Mouse (Mus musculus): ENCODE results near the gene Cmah. TPM values are rescaled to one million over a fixed set of nuclear protein-coding genes. Genes with fewer than 3 reads are reported as not detected.

The Cmah gene
- polyA plus RNA-seq, 1 experiment from 2014 or later, result 0.27 TPM

- H3K27me3 ChIP-seq, result no peaks in the 10 kb centered on the region
- H3K9ac ChIP-seq, result no peak overlapping the region
- ATAC-seq (ENCODE audit: low FRiP score), result no peak
- H3K4me3 ChIP-seq, result no peak overlapping the region
- no peaks in the 10 kb centered on the region for H3K9me3 ChIP-seq (replicated peaks)
- WGBS, result 93% methylated on average over 4 of the region's 4 CpGs
- peaks cover 7% of the 10 kb centered on the region; the same call in 1 of the 2 replicates for H3K4me1 ChIP-seq
- H3K27ac ChIP-seq, result no peak overlapping the region
- H3K4me2 ChIP-seq (replicated peaks), result no peak overlapping the region
- H3K36me3 ChIP-seq, result no peaks in the 10 kb centered on the region
Measured at GRCm38 (mm10) chr13:24488526-24489070, 161.4 kb downstream of the Cmah start.

GRCm38 (mm10) chr13:24489515-24489914 is 162.3 kb downstream of the Cmah start:
- no peaks in the 10 kb centered on the region for H3K36me3 ChIP-seq
- H3K4me2 ChIP-seq (replicated peaks), result no peak overlapping the region
- no peak overlapping the region for H3K9ac ChIP-seq
- WGBS, result 92% methylated on average over 3 of the region's 3 CpGs
- H3K27me3 ChIP-seq, result no peaks in the 10 kb centered on the region
- no peak overlapping the region for H3K4me3 ChIP-seq
- peaks cover 7% of the 10 kb centered on the region; the same call in 1 of the 2 replicates for H3K4me1 ChIP-seq
- no peaks in the 10 kb centered on the region for H3K9me3 ChIP-seq (replicated peaks)
- ATAC-seq (ENCODE audit: low FRiP score), result no peak
- no peak overlapping the region for H3K27ac ChIP-seq

- no peak overlapping the region for H3K9ac ChIP-seq
- no peaks in the 10 kb centered on the region for H3K27me3 ChIP-seq
- no peak for ATAC-seq (ENCODE audit: low FRiP score)
- H3K4me2 ChIP-seq (replicated peaks), result no peak overlapping the region
- H3K36me3 ChIP-seq, result no peaks in the 10 kb centered on the region
- no peak overlapping the region for H3K27ac ChIP-seq
- 68% methylated on average over 3 of the region's 3 CpGs for WGBS
- no peaks in the 10 kb centered on the region for H3K9me3 ChIP-seq (replicated peaks)
- peaks cover 7% of the 10 kb centered on the region; the same call in 1 of the 2 replicates for H3K4me1 ChIP-seq
- H3K4me3 ChIP-seq, result no peak overlapping the region
Measured at GRCm38 (mm10) chr13:24490041-24490440, 162.8 kb downstream of the Cmah start.

- H3K9ac ChIP-seq, result no peak overlapping the region
- H3K4me2 ChIP-seq (replicated peaks), result no peak overlapping the region
- ATAC-seq (ENCODE audit: low FRiP score), result no peak
- H3K4me1 ChIP-seq, result peaks cover 5% of the 10 kb centered on the region; the same call in 1 of the 2 replicates
- no peaks in the 10 kb centered on the region for H3K27me3 ChIP-seq
- H3K36me3 ChIP-seq, result no peaks in the 10 kb centered on the region
- H3K9me3 ChIP-seq (replicated peaks), result no peaks in the 10 kb centered on the region
- WGBS, result 57% methylated on average over 3 of the region's 3 CpGs
- no peak overlapping the region for H3K4me3 ChIP-seq
- no peak overlapping the region for H3K27ac ChIP-seq
Measured at GRCm38 (mm10) chr13:24491101-24491500, 163.9 kb downstream of the Cmah start.

- Histone ChIP-seq H3K4me3 (no peak overlapping the region), H3K36me3 (no peaks in the 10 kb centered on the region), H3K9me3 (replicated peaks) (no peaks in the 10 kb centered on the region), H3K9ac (no peak overlapping the region), H3K4me1 (peaks cover 5% of the 10 kb centered on the region; the same call in 1 of the 2 replicates), H3K27me3 (no peaks in the 10 kb centered on the region), H3K27ac (no peak overlapping the region), H3K4me2 (replicated peaks) (no peak overlapping the region)
- ATAC-seq (ENCODE audit: low FRiP score), result no peak
- WGBS, result 89% methylated on average over 3 of the region's 3 CpGs
Measured at GRCm38 (mm10) chr13:24493784-24494183, 166.6 kb downstream of the Cmah start.

GRCm38 (mm10) chr13:24496353-24496752 is 169.1 kb downstream of the Cmah start:
- Histone ChIP-seq H3K4me1 (peaks cover 12% of the 10 kb centered on the region), H3K9me3 (replicated peaks) (no peaks in the 10 kb centered on the region), H3K27me3 (no peaks in the 10 kb centered on the region), H3K4me2 (replicated peaks) (no peak overlapping the region), H3K9ac (no peak overlapping the region), H3K36me3 (no peaks in the 10 kb centered on the region), H3K4me3 (no peak overlapping the region), H3K27ac (no peak overlapping the region)
- 85% methylated on average over 5 of the region's 5 CpGs for WGBS
- ATAC-seq (ENCODE audit: low FRiP score), result no peak

- H3K27me3 ChIP-seq, result no peaks in the 10 kb centered on the region
- H3K4me1 ChIP-seq, result peaks cover 10% of the 10 kb centered on the region
- H3K36me3 ChIP-seq, result no peaks in the 10 kb centered on the region
- 91% methylated on average over 12 of the region's 12 CpGs for WGBS
- H3K4me2 ChIP-seq (replicated peaks), result no peak overlapping the region
- no peak overlapping the region for H3K4me3 ChIP-seq
- no peak overlapping the region for H3K27ac ChIP-seq
- H3K9me3 ChIP-seq (replicated peaks), result no peaks in the 10 kb centered on the region
- H3K9ac ChIP-seq, result no peak overlapping the region
- no peak for ATAC-seq (ENCODE audit: low FRiP score)
Measured at GRCm38 (mm10) chr13:24497001-24497400, 169.8 kb downstream of the Cmah start.

GRCm38 (mm10) chr13:24498342-24498741 is 171.1 kb downstream of the Cmah start:
- H3K4me2 ChIP-seq (replicated peaks), result no peak overlapping the region
- H3K4me3 ChIP-seq, result no peak overlapping the region
- H3K27me3 ChIP-seq, result no peaks in the 10 kb centered on the region
- no peaks in the 10 kb centered on the region for H3K36me3 ChIP-seq
- no peak overlapping the region for H3K27ac ChIP-seq
- H3K9me3 ChIP-seq (replicated peaks), result no peaks in the 10 kb centered on the region
- WGBS, result 82% methylated on average over 6 of the region's 6 CpGs
- H3K9ac ChIP-seq, result no peak overlapping the region
- no peak for ATAC-seq (ENCODE audit: low FRiP score)
- H3K4me1 ChIP-seq, result peaks cover 10% of the 10 kb centered on the region

GRCm38 (mm10) chr13:24499505-24499904 is 172.3 kb downstream of the Cmah start:
- no peak overlapping the region for H3K4me2 ChIP-seq (replicated peaks)
- H3K27ac ChIP-seq, result no peak overlapping the region
- no peaks in the 10 kb centered on the region for H3K36me3 ChIP-seq
- no peaks in the 10 kb centered on the region for H3K27me3 ChIP-seq
- peaks cover 10% of the 10 kb centered on the region for H3K4me1 ChIP-seq
- WGBS, result 32% methylated on average over 3 of the region's 3 CpGs
- H3K9ac ChIP-seq, result no peak overlapping the region
- ATAC-seq (ENCODE audit: low FRiP score), result no peak
- no peaks in the 10 kb centered on the region for H3K9me3 ChIP-seq (replicated peaks)
- no peak overlapping the region for H3K4me3 ChIP-seq

- Histone ChIP-seq H3K4me3 (no peak overlapping the region), H3K27me3 (no peaks in the 10 kb centered on the region), H3K36me3 (no peaks in the 10 kb centered on the region), H3K9me3 (replicated peaks) (no peaks in the 10 kb centered on the region), H3K9ac (no peak overlapping the region), H3K27ac (no peak overlapping the region), H3K4me2 (replicated peaks) (no peak overlapping the region), H3K4me1 (peaks cover 10% of the 10 kb centered on the region)
- 62% methylated on average over 25 of the region's 25 CpGs for WGBS
- ATAC-seq (ENCODE audit: low FRiP score), result peak; percentile 81
Measured at GRCm38 (mm10) chr13:24501179-24501905, 174.1 kb downstream of the Cmah start.

- H3K27me3 ChIP-seq, result no peaks in the 10 kb centered on the region
- no peak overlapping the region for H3K4me3 ChIP-seq
- no peaks in the 10 kb centered on the region for H3K9me3 ChIP-seq (replicated peaks)
- H3K4me2 ChIP-seq (replicated peaks), result no peak overlapping the region
- H3K27ac ChIP-seq, result no peak overlapping the region
- peaks cover 10% of the 10 kb centered on the region for H3K4me1 ChIP-seq
- 83% methylated on average over 3 of the region's 3 CpGs for WGBS
- ATAC-seq (ENCODE audit: low FRiP score), result no peak
- H3K9ac ChIP-seq, result no peak overlapping the region
- no peaks in the 10 kb centered on the region for H3K36me3 ChIP-seq
Measured at GRCm38 (mm10) chr13:24501919-24502318, 174.7 kb downstream of the Cmah start.

- H3K27me3 ChIP-seq, result no peaks in the 10 kb centered on the region
- no peaks in the 10 kb centered on the region for H3K9me3 ChIP-seq (replicated peaks)
- H3K9ac ChIP-seq, result no peak overlapping the region
- H3K4me2 ChIP-seq (replicated peaks), result no peak overlapping the region
- no peak for ATAC-seq (ENCODE audit: low FRiP score)
- WGBS, result 67% methylated on average over 5 of the region's 5 CpGs
- H3K36me3 ChIP-seq, result no peaks in the 10 kb centered on the region
- no peak overlapping the region for H3K4me3 ChIP-seq
- H3K4me1 ChIP-seq, result peaks cover 7% of the 10 kb centered on the region
- H3K27ac ChIP-seq, result no peak overlapping the region
Measured at GRCm38 (mm10) chr13:24505812-24506211, 178.6 kb downstream of the Cmah start.

GRCm38 (mm10) chr13:24507156-24507555 is 180.0 kb downstream of the Cmah start:
- no peaks in the 10 kb centered on the region for H3K9me3 ChIP-seq (replicated peaks)
- no peak overlapping the region for H3K27ac ChIP-seq
- ATAC-seq (ENCODE audit: low FRiP score), result no peak
- H3K9ac ChIP-seq, result no peak overlapping the region
- H3K27me3 ChIP-seq, result no peaks in the 10 kb centered on the region
- WGBS, result 73% methylated on average over 6 of the region's 6 CpGs
- H3K36me3 ChIP-seq, result no peaks in the 10 kb centered on the region
- H3K4me3 ChIP-seq, result no peak overlapping the region
- H3K4me1 ChIP-seq, result no peaks in the 10 kb centered on the region
- H3K4me2 ChIP-seq (replicated peaks), result no peak overlapping the region
